Mouse (Mus musculus) retina, adult 2 months (tissue): ENCODE data around the gene Pcbd1.

Experiments
- DNase-seq: peaks from one replicate; pipeline ENCODE4 v3.0.0-alpha.2; 2012; ENCODE audit warnings: low read depth, low spot score

Gene Pcbd1

DNA sequence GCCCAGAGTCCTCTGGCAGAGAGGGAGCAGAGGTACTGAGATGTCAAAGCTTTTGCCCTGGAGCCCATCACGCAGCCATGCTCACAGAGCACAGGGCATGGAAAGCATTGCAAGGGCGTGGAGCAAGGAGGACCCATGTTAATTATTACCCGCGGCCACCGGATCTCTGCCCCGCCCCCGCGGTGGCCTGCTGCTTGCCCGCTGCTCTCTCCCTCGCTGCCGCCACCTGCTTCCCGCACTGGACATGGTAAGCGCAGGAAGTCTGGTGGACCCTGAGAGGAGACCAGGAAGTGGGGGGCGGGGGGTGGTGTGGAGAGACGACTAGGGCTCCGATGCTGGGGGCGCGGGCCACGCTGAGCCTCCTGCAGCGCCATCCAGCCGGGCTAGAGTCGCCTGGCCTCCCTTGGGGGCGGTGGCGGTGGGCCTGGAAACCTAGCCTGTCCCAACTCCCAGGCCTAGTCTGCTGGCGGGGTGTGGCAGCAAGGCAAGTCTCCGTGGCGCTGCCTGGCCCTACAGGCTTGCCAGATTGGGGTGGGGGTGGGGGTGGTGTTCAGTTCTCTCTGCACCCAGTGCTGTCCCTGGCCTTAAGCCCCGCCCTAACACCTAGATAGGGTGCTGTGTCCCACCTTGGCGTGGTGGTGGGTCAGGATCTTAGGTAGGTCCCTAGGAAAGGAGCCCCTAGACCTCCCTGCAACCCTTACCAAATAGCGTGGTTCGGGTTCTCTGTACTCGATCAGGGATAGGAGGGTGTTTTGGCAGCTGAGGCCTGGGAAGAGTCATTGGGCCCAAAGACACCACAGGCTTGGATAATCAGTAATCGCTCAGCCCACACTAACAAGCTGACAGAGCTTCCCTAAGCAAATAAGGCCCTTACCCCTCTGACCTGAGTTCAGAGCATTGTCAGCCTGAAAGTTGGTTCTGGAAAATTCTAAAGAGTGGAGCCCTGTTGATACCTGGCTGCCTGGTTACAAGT lies at the start of gene Pcbd1:
TSS of gene Pcbd1 (plus strand) at position 162 of the 973 bp plus-strand sequence.
- no peak for DNase-seq

DNA sequence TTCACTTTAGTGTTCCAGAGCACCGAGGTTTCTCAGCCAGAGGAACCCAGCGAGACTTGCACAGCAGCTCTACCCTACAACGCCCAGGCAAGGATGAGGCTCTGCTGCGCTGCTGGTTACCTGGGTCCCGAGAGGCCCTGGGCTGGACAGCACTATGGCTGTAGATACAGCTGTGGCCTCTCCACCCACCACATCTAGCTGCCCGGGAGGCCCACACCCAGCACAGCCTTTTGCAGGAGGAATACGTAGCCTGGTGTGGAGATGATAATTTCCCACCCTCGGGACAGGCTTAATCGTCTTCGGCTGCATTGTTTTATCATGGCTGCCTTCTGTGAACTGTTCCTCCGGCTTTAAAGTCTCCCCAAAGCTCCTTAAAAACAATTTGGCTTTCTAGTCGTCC lies 49.5 kb upstream of the Pcbd1 start:
- DNase-seq, result no peak

DNA sequence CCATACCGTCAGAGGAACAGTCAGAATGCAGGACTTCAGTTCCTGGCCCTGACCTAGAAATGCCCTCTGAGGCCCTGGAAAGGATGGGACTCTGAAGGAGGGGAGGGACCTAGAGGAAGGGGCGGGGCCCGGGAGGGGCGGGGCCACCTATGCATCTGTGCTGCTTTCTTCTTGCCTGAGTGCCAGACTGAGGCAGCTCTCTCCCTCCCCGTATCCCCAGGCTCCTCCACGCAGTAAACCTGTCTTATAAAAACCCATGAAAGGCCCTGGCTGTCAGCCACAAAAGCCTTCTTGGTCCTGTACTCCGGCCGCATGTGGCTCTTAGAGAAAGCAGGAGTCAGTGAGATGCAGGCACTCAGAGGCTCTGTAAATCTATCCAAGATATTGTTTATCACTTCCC lies 44.0 kb upstream of the Pcbd1 start:
- no peak for DNase-seq

DNA sequence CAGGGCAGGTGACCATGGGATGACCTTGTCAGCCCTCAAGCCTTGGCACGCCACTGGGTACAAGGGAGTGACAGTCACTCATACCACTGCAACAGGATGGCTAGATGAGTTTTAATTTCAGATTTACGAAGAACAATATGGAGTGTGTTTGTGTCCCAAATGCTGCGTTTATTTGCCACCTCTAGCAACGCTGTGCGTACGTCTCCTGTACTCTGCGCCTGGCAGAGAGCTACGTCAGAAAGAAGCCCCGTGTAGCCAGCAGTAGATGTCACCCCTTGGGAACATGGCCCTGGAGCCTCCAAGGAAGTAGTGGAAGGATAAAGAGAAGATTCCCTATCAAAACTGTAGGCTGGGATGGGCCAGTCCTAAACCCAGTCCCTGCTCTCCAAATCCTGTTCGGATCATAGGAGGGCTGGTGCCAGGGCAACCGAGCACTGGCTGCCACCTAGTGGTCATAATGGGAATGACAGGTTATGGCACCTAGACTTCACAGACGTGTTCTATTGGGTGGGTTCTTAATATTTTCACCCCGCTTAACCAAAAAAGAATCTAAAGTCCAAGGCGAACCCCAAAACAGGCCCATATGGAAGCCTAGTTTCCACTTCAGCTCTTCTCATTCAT lies 37.0 kb upstream of the Pcbd1 start:
- DNase-seq, result peak; percentile 48

DNA sequence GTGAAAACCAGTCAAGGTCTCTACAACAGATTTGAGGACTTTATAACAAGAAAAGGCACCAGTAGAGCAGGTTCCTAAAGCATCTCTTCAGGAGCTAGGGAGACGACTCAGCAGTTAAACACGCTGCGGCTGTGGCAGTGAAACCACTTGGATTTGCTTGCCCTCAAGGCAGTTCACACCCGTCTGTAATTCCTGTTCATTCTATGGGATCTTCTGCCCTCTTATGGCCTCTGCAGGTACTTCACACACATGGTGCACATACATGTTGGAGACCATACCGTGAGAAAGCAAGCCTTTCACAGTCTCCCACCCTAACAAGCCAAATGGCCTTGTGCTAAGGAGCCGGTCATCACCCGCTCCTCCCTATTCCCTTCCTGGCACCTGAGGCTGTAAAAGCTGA lies 32.5 kb upstream of the Pcbd1 start:
- no peak for DNase-seq

DNA sequence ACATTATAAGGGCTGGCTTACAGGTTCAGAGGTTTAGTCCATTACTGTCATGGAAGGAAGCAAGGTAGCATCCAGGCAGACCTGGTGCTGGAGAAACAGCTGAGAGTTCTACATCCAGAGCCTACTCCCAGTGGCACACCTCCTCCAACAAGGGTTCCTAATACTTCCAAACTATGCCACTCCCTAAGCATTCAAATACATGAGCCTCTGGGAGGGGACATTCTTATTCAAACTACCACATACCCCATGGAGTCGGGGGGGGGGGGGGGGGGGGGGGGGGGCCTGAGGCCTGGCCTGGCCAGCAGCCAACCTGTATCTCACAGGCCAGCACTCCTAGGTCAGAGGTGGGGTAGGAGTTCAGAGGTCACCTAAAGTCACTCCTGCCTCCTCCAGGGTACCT lies 30.0 kb upstream of the Pcbd1 start:
- no peak for DNase-seq

DNA sequence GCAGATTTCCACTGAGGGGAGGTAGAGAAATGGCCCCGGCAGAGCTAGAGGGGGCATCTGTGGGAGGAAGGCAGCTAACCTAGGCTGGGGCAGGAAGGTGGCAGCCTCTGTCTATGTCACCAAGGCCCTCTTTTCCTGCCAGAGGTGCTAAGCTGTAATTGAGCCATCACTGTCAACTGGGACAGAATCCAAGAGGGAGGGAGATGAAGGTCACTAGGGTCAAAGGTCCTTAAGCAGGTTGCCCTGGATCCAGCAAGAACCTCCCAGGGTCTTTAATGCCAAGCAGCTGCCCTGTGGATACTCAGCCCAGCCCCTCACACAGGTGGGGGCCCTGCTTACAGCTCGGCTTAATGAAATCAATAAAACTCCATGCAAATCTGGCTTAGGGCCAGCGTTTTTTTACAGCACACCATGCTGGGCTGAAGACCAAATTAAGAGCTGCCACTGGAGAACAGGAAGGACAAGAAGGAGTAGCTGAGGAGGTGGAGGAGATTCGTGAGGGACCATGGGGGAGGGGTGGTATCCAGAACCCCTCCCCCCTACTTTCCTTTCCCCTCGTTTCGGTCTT lies 29.5 kb upstream of the Pcbd1 start:
- DNase-seq, result no peak

DNA sequence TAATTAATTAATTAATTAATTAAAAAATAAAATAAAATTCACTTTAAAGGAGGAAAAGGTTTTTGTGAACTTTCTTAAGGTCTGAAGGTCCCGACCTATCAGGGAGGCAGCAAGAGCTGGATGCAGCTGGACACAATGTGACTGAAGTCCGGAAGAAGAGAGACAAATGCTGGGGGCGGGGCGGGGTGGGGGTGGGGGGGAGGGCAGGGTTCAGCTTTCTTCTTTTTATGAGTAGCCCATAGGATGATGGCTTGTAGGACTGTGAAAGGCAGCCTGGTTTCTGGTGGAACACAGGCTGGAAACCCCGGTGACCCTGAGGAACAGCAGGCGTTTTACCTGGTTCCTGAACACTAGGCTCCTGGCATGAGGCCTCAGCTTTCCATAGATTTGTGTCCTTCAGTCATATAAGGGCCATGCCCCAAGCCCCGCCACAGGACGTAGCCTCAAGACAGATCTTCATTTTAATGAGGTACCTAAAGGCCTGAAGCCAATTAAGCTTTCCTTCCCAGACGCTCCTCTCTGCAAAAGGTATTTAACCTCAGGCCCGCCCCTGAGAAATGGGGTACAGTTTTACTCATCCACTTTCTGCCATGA lies 25.8 kb upstream of the Pcbd1 start:
- no peak for DNase-seq

DNA sequence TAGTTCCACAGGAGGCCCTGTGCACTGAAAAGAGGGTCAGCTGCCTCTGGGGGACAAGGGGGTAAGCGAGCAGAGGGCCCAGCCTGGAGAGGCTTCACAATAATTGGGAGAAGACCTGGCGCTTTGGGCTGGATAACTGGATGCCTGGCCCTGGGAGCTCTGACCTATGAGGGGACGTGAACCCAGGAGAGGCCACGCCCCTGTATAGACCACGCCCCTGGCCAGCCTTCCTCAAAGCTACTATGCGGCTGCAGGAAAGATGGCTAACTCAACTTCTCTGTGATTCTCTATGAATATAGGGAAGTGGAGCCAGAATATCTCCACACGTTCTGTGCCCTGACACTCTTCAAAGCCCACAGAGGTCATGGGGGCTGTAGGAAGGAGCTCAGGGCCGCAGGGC lies 24.5 kb upstream of the Pcbd1 start:
- DNase-seq, result no peak

DNA sequence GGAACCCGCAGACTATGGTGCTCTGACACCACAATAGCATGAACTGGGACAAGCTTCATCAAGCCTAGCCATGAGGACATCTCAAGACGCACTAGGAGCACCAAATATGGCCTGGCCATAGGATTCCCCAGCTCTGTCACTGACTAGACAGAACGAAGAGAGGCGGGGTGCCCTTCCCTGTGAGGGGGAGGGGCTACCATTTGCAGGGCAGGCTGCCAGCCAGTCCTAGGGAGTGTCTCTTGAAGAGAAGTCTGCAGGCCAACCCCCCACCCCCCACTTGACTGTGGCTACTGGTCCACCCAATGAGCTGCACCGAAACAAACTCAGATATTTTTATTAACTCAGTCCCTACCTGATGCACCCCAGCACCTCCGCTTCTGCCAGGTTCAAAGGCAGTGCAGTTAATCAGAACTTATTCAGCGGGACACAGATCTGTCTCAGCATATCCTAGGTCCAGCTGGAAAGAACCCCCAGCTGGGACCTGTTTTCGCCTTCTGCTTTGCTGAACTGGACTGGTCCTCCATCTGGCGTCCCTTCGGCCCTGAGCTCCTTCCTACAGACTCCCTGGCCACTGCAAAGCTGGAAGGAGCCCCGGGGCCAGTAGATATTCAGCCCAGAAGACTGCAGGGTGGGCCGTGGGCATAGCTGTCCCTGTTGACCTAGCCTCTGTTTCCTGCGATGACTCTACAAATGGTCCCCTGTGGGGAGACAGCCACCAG lies 23.7 kb upstream of the Pcbd1 start:
- DNase-seq, result no peak

DNA sequence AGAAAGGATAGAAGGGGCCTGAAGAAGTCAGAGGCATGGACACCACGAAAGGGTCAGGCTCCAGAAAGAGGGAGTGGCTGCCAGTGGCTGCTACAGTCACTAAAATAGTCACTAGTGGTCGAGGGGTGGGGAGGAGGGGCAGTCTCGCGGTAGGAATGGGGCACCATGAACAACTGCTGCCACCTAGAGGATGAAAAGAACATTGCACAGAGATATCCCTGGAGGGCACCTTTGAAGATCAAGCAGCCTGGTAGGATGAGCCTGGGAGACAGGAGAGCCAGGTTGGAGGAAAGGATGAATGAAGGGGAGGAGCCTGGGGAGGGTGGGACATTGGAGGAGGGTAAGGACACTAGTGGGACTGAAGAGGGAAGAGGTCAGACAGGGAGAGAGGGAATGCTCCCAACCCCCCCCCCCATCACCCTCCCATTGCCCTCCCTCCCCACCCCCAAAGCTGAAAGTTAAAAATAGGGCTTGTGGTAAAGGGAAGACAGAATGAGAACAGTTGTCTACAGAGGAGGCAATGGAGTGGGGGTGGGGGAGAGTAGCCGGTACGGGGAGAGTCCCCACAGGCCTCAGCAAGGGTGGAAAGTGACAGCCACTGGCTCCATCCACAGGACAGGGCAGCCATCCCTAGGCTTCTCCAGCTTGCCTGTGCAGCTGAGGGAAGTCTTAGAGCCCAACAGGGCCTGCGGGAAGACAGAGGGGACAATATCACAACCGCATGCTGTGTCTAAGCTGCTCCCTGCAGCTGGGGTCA lies 20.5 kb upstream of the Pcbd1 start:
- DNase-seq, result peak; percentile 37

DNA sequence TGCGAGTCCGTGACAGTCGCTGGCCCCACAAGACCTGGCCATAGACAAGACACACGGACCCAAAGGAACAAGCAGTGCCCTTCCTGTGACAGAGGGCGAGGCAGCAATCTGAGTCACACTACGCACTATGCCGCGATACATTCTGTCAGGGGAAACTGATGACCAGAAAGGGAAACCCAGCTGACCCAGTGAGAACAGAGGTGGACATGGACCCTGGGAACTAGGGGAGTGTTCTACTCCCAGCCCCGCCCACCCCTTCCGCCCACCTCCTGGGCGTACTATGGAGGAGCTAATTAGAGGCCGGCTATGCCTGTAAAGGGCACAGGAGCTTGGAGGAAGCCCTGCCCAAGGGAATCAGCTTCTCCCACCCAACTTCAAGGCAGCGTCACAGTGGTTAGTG lies 19.9 kb upstream of the Pcbd1 start:
- DNase-seq, result no peak

DNA sequence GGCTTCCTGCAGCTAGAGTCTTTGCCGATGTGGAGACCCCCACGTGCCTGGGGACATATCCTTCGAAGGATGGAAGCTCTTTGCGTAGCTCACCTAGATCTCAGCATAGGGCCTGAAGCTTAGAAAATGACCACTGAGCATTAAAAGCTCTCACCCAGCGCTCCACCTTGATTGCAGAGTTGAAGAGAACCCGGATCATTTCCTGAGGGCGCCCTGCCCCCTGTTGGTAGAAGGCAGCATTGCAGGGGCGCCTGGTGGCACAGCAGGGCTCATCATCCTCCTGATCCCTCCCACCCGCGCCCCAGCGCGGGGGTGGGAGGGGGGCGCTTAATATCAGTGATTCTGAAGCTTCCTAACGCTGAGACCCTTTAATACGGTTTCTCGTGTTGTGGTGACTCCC lies 16.8 kb upstream of the Pcbd1 start:
- DNase-seq, result no peak

DNA sequence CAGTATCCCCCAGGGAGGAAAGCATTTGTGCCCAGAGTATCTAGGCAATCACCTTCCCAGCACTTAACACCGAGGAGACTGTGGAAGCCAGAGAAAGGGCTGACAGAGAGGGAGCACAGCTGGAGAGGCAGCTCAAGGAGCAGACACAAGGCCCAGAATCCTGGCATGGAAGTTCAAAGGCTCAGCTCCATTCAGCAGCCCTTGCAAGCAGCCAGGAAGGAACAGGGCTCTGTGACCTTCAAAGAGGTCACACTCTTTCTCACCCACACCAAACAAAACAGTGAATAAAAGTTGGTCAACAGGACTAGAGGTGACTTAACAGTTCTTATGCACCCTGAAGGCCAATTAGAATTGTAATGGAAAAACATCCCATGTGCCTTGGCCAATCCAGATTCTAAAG lies 14.5 kb upstream of the Pcbd1 start:
- no peak for DNase-seq

DNA sequence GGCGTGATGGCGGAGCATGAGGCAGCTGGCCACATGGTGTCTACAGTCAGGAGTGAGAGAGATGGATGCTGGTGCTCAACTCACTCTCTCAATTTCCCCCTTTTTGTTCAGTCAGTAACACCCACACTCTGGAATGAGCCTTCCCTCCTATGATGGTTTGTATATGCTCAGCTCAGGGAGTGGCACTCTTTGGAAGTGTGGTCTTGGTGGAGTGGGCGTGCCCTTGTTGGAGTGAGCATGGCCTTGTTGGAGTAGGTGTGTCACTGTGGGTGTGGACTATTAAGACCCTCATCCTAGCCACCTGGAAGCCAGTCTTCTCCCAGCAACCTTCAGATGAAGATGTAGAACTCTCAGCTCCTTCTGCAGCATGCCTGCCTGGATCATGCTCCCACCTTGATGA lies 13.5 kb upstream of the Pcbd1 start:
- DNase-seq, result no peak

DNA sequence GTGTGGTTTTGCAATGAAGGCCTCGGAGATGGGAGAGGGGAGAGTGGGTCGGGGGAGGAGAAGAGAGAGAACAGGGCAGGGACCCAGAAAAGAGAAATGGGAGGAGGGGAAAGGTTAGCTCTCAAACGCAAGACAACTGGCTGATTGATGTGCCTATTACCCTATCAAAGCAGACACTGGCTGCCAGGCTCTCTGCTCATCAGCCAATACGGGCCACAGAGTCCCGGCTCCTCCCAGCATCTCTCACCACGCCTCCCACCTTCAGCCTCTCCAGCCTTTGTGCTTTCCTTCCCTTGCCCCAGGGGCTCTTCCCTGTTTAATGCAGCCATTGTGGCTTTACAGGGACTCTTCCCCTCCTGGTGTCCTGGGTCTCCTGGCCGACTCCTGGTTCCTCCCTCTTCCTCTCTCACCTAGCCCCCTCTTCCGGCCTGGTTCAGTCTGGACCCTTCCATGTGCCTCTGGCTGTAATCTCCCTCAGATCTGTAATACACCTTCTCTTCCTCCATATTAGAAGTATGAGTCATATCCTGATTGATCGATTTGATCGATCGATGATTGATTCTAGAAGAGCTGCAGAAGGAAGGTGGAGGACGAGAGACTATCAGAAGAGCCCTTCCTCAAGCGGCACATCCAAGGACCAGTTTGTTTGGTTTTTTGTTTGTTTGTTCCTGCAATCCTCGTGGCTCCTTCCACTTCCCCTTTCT lies 8.8 kb upstream of the Pcbd1 start:
- no peak for DNase-seq

DNA sequence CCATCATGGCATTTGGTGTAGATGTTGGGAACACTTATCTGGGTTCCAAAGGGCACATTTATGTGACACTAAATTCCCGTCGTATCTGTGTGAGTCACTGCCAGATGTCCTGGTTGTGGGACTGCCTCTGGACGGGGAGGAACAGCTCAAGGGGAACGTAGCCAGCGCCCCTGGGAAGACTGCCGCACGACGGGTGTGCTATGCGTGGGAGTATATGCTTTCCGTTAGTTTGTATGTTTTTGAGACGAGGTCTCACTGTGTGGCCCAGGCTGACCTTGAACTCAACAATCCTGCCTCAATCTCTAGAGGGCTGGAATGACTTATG lies 8.2 kb upstream of the Pcbd1 start:
- no peak for DNase-seq

DNA sequence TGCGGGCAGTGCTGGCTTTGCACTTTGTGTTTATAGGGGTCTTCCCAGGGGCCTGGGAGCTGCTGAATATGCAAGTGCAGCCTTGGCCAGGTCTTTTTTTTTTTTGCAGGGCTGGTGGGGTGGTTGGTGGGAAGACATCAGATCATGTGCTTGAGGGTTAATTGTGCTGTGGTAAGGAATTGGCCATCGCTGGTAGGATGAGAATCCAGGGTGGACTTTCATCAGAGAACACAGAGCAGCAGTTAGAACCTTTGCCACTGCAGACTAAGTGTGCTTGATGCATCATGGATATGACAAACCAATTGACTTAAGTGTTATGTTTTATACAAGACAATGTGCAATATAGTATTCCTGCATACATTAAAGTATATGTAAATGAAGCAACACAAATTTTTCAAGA lies 3.8 kb upstream of the Pcbd1 start:
- no peak for DNase-seq

DNA sequence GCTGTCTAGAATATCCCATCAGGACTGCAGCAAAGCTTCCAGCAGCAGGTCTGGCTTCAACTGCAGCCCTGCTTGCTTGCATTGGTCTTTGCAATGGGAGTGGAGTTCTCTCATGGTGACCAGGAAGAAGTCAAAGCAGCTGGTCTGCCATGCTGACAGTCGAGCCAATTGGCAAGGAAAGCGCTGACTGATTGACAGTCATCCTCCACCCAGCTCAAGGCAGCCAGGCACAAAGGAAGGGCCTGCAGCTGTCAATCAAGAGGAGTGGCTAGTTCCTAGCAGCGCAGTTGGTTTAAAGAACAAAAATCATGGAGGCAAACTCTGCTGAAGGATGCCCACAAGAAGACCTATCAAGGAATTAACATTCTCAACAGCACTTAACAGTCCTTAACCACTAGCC lies 2.6 kb upstream of the Pcbd1 start:
- DNase-seq, result no peak

DNA sequence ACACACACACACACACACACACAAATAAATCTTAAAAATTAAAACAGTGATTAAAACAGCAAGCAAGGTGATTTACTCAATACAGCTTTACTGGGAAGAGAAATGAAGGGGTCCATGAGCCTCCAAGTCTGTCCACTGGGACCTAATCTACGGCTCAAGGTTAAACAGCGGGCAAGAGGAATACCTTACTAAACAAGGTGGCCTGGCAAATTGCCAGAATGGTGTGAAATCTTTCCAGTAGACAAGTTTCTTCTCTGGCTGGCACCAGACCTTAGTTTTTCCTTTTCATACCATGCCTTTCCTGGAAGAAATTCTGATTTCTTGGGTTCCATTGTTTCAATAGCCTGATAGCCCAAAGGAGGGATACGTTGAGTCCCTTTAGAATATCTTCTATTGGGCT lies 663 bp upstream of the Pcbd1 start:
- DNase-seq, result no peak

DNA sequence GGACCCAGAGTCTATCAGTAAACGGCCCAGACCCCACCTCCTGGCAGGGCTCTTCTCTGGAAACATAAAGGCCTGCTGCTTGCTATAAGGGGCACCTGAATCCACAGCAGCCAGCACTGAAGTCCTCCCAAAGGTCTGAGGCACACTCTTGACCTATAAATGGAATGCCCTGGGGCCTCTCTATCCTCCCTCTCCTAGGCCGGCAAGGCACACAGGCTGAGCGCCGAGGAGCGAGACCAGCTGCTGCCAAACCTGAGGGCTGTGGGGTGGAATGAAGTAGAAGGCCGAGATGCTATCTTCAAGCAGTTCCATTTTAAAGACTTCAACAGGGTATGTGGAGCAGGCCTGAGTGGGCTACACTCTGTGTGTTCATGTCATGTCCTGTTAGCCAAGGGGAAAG lies 2.7 kb downstream of the Pcbd1 start:
- no peak for DNase-seq
